Mouse (Mus musculus) WW6 (cell line): ENCODE measurements around the gene Pde8b.
A peak's percentile ranks its signal among the peaks of the same experiment; 100 is the strongest.
"Not testable (repeated sequence)": the region's sequence is repeated elsewhere in the genome, so short reads cannot be mapped to it uniquely, and the experiment has no call there.

Source experiments
- DNase-seq: peaks from one replicate; pipeline ENCODE4 v3.0.0-alpha.2; 2013; ENCODE audit warnings: low read depth, low spot score

Pde8b gene

DNA sequence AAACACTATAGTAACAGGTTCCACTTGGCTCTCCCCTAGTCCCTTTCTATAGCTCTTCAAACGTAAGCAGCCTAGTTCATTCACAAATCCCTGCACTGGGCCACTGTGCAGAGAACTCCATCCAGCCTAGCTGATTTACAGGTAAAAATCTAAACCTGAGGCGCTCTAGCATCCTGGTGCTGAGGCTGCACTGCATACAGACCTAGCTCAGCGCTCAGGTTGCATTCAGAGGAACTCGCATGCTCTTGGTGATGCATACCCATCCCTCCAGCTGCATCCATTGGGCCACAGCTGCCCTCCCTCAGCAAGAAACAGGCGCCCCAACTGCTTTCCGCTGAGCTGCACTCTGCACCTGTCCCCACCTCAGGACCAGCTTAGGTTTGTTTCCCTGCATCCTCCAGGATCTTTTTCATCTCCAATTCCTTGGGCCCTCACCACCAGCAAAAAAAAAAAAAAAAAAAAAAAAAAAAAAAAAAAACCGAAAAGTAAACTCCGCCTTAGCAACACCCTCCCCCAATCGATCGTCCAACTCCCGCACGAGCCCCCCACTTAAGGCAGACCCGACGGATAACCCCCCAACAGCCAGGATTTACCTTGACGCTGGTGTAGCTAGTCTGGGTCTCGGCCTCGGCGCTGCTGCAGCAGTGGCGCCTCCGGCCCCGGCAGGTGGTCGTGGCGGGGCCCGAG lies 28.1 kb downstream of the Pde8b start:
- DNase-seq, result no peak

DNA sequence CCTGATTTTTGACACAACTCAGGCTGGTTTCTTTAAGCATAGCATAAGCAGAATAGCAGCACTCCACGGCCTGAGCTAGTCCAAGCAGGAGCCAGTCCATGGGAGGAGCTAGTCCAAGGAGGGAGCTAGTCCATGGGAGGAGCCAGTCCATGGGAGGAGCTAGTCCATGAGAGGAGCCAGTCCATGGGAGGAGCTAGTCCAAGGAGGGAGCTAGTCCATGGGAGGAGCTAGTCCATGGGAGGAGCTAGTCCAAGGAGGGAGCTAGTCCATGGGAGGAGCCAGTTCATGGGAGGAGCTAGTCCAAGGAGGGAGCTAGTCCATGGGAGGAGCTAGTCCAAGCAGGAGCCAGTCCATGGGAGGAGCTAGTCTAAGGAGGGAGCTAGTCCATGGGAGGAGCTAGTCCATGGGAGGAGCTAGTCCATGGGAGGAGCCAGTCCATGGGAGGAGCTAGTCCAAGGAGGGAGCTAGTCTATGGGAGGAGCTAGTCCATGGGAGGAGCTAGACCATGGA lies 34.4 kb downstream of the Pde8b start:
- DNase-seq, result peak; percentile 90

DNA sequence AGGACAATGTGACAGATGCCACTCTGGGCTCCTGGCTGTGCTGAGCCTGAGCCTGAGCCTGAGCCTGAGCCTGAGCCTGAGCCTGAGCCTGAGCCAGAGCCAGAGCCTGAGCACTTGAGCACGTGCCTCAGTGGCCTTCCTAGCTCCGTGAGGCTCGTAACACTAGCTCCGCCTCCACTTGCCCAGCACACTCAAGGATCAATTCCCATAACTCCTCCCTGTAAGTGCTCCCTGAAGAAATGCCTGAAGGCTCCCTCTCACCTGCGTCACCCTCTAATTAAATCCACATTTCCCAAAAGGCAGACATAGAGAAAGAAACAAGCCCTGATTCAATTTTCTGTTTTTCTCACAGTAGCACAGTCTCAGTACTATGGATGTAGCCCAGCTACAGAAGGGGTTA lies 37.8 kb downstream of the Pde8b start:
- DNase-seq, result no peak

DNA sequence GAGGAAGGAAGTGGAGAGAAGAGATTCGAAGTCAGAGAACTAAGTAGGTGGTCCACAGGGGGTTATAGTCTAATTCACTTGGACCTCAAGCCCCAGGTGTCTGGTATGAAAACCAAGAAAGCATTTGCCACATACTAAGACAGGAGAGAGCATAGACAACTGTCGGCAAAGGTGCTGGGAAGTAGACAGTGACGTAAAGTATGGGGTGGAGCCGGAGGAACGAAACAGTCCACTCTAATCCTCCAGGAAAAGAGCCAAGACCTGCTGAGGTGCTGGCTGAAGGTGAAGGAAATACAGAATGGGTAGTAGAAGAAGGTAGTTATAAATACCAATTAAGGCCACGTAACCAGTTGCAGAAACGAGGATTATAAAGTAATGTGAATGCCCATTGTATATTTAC lies 42.8 kb downstream of the Pde8b start:
- not testable (repeated sequence) for DNase-seq

DNA sequence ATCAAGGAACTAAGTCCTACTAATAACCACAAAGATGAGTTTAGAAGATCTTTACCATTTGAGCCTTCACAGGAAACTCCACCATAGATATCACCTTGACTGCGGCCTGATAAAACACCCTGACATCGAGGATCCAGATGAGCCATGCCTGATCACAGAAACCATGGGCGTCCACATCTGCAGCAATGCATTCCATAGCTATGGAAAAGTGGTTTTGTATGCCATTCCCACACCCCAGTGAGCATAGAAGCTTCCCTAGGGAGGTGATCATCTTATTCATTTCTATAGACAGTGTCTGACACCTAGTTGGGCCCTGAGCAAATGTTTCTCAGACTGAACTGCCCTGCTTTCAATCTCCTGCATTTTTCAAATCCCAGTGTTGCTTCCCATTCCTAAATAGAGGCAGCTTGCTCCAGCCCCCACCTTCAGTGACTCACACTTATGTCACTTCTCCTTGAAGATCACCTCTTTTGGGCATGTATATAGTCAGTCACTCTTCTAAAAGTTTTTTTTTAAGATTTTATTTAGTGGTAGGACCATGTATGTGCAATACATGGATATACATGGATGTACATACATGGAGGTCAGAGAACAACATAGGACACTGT lies 47.9 kb downstream of the Pde8b start:
- no peak for DNase-seq

DNA sequence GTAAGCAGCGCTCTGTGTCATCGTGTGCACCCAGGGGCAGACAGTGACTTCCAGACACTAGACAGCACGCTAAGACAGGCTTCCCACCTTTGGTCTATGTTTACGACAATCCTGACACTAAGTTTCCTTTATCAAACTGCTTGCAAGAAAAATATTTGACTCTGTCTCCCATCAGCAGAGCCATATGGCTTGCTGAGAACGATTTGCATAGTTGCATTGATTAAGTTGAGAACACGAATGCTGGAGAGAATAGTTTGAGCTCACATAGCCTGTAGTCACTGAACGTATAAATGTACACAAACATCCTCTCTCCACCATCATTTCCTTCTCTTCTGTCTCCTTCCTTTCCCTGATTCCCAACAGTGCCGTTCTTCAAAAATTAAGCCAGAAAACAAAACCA lies 49.3 kb downstream of the Pde8b start:
- DNase-seq, result no peak

DNA sequence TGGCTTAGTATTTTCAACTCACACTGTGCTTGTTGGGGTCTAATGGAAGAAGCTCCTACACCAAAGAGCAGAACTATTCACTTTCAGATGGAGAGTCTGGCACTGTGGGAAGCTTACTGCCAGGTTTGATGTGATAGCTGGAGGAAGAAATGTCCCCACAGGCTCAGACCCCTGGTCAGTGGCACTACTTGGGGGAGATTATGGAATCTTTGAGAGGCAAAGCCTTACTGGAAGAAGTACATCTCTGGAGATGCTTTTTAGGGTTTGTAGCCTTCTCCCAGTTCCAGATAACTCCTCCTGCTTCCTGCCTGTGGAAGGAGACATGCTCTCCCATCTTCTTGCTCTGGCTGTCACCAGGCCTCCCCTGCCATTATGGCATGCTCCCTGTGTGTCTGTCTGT lies 50.1 kb downstream of the Pde8b start:
- DNase-seq, result no peak

DNA sequence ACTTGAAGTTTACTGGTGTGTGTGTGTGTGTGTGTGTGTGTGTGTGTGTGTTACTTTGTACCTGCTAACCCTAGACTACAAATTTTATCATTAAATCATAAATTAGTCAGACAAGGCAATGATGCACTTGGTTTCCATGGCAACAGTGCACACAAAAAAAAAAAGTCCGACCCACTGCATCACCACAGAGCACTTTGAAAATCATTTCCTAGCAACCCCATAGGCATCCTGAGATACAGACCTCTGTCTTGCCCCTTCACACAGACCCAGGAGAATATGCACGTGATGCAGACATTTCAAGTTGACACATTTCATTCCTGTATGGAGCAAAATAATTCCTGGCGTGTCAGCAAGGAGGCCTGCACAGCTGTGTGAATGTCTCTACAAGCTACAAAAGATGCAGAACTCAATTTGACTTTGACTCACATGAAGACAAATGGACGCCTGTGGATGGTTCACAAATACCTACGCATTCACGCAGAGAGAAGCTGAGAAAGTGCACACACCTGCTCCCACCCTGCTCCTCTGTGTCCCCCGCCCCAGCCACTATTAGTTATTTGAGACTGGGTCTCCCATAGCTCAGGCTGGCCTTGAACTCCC lies 53.9 kb downstream of the Pde8b start:
- no peak for DNase-seq

DNA sequence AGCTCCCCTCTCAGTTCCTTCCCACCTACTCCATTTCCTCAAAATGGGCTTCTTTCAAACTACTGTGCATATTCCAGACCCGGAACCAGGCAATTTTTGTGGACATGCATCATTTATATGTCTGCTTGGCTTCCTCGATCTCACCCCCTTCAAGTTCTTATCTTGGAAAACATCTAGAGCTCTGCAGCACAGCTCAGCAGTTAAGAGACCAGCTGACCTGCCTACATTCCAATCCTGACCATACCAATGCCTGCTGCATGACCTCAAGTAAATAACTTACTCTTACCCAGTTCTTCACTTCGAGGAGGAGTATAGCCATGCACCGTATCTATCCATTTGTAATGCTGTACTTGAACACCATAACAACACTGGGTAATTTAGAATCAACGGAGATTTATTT lies 58.2 kb downstream of the Pde8b start:
- no peak for DNase-seq

DNA sequence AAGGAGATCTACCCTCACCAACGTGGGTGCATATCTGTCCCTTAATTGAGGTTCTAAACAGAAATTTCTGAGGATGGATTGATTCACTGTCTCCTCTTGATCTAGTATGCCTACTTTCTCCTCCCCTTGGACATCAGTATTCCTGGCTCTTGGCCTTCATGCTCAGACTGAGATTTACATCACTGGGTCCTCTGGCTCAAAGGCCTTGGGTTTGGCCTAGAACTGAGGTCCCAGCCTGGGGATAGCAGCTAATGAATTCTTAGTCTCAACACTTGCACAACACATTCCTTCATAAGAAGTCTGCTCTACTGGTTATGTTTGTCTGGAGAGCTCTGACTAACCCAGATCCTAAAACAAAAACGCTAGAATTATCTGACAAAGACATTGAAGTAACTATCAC lies 61.0 kb downstream of the Pde8b start:
- DNase-seq, result no peak

DNA sequence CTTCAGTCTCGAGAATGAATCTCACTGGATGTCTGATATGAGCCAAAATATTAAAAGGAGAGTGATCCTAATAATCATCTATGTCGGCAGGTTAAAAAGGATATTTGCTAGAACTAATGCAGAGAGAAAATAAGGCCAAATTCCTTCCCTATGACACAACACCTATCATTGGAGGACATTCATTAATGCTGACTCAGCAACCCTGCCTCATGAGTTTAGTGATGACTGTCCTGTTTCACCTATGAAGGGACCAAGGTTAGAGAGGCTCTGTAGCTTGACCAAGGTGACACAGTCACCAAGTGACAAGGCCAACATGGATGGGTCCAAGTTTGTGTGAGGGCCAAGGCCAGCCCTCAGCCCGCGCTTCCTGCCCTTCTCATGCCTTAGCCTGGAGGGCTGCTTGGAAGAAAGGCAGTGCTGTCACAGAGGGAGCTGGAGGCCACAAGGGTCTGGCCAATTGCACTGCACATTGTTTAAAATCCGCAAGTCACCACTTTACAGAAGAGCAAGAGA lies 62.9 kb downstream of the Pde8b start:
- DNase-seq, result no peak

DNA sequence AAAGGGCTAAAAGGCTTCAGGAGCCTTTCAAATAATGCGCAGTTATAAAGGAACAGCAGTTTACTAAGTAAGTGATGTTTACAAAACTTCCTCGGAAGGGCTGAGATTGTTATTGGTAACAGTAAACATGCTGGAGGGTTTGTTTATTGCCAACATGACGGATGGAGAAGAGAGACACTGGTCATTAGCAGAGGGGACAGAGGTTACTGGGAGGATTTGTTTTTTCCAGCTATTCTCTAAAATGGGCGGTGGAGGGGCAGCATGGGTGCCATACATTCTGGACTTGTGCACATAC lies 63.4 kb downstream of the Pde8b start:
- no peak for DNase-seq

DNA sequence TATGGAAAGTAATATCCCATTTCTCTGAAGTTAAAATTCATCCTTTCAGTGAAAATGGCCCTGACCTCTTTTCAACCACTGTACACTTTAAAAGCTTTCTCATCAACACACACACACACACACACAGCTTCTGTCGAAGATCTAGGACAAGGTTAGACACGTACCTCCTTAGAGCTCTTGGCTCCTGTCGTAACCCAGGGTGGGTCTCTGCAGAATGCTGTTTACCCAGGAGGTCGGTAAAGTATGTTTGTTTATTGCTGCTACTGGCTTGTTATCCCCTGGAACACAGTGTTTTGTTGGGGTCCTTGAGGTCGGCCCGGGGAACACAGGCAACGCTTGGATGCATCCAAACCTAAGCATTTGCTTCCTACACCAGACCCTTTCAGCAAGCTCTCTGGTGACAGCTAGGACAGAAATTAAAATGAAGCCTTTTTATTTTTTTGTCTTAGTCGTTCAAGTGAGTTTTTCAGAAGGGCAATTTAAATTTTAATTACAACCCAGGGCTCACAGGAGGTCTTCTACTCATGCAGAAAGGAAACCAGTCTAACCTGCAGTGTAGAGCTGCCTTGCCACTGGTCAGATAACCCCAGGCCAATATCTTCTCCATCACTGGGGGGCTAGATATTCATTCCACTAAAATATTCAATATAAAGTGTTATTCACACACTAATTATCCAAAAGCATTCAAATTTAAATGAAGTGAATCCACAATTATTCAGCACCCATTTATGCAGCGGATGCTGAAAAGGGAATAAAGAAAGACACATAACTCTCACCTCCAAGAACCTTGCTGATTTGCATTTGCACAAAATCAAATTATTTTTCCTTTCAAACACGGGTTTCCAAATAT lies 64.0 kb downstream of the Pde8b start:
- no peak for DNase-seq

DNA sequence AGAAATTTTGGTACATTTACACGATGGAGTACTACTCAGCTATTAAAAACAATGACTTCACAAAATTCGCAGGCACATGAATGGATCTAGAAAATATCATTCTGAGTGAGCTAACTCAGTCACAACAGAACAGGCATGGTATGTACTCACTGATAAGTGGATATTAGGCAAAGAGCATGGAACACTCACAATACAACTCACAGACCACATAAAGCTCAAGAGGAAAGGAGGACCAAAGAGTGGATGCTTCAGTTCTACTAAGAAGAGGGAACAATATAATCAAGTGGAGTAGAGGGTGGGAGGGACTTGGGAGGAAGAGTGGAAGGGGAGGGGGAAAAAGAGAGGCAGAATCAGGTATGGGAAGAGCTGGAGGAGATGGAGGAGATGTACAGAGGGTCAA lies 66.5 kb downstream of the Pde8b start:
- DNase-seq, result no peak

DNA sequence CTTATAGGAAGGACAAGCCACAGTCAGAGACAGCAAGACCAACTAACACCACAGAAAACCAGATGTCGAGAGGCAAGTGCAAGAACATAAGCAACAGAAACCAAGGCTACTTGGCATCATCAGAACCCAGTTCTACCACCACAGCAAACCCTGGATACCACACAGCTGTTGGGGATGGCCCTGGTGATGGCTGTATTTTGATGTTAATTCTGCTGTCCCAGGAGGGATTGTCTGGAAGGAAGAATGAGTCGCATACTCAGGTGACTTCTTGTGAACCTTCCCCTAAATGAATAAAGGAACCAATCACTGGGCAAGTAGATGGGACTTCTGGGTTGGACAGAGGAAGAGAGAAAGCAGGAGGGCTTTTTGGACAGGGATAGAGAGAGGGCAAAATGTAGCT lies 69.9 kb downstream of the Pde8b start:
- no peak for DNase-seq

DNA sequence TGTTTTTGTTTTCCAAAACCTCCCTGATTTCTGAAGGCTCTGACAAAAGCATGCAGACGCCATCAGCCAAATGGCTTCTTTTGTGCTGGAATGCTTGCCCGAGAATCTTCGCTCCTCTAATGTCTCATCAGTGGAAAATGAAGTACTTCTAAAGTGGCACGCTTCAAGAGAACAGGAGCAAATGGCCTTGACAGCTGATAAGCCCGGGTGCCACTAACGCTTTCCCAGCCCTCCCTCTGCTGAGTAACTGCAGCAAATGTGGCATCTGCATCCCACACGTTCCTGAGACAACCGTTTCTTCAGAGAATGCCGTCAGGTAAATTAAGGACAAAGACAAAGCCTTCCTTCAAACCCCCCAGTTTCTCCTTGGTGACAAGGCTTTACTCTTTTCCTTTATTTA lies 72.8 kb downstream of the Pde8b start:
- DNase-seq, result no peak

DNA sequence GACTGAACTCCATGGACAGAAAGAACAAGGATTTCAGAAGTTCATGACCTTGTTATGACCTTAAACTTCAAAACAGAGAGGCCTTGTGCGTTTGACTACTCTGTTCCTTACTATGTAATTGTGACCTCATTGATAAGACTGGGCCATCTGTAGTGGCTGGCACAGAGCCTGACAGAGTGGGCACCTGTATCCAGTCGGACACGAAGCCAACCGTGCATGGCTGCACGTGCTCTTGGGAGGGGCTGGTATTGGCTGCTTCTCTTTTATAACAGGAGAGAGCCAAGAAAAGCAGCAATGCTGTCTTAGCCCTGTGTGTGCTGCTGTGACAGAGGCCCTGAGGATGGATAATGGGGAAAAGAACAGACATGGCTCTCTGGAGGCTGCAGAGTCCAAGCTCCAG lies 73.7 kb downstream of the Pde8b start:
- DNase-seq, result no peak

DNA sequence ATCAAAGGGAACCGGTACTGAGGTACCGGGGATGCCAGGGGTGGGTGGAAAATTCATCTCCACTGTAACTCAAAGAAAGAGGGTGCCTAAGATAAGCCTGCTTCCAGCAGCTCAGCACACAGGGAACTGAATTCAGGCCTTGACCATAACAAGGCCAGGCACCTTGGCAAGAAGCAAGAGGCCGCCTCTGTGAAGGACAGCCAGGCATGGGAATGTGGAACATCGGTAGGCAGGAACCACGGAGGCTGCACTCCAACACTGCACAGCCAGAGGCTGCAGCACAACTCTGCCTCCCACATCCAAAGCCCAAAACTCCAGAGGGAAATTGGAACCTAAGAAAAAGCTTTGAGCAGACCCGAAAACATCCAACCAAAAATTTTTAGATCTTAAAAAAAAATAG lies 75.9 kb downstream of the Pde8b start:
- DNase-seq, result no peak

DNA sequence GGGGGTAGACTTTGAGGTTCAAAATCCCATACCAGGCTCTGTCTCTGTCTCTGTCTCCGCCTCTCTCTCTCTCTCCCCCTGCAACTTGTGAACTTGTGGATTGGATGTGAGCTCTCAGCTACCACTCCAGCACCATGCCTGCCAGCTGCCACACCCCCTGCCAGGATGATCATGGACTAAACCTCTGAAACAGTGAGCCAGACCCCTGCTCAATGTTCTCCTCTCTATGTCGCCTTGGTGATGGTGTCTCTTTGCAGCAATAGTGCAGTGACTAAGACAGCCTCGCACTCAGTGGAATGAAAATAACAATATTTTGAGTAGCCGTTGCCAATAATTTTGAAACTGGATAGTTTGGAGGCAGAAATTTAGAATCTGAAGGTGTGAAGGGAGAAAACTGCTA lies 77.8 kb downstream of the Pde8b start:
- DNase-seq, result no peak

DNA sequence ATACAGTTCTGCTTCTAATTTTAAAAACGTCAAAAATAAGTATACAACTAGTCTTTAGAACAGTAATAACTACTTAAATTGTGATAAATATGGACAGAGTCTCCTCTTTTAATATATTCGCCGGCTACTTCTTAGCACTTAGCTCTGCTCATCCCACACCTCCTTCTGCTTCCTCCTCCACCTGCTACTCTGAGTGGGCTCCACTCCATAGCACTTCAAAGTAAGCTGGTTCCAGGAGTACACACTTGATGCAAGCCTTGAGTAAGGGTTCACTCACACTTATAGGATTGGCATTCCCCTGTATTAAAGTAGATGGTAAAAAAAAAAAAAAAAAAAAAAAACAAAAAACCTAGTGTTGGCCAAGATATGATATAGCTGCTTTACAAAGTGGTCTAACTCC lies 89.9 kb downstream of the Pde8b start:
- DNase-seq, result no peak

DNA sequence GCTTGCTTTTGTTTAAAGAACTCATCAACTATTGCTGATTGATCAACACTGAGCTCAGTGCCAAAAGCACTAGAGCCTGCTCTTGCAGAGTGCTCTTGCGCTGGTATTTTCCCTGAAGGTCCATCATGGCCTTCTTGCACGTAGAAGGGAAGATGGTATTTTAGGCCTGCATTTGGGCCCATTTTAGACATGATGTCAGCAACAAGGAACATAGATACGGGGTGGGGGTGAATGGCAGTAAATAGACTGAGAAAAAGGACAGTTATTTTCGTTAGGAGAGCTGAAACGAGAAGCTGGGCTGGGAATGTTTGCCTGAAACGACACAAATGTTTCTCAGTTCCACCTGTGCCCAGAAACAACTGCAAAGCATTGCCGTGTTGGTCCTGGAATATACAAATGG lies 91.2 kb downstream of the Pde8b start:
- DNase-seq, result no peak

DNA sequence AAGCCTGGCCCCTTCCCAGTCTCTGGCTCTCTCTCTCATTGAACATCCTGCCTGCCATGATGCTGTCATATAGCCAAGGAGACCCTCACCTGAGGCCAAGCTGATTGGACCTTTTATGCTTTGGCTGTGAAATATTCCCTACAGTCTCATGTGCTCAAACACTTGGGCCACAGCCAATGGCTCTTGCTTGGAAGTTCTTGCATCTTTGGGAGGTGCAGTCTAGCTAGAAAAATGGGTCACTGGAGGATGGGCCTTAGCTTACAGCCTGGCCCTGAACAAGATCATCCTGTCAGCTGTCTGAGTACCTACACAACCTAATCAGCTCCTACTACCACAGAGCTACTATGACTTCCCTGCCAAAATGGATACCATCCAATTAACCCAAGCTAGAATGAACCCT lies 105.4 kb downstream of the Pde8b start:
- no peak for DNase-seq
